Mouse (Mus musculus) MEL (cell line): ENCODE measurements around the gene Olfr513. TPM values are rescaled to one million over a fixed set of nuclear protein-coding genes. Genes with fewer than 3 reads are reported as not detected.

Experiments used
- DNase-seq: peaks from one replicate; pipeline ENCODE4 v3.0.0; 2011; ENCODE audit warnings: low read depth, low spot score
- H3K27ac ChIP-seq: 2 replicates; pipeline ENCODE4 v1.5.1; 2012; ENCODE audit warnings: low read depth, mild to moderate bottlenecking, control low read depth, low read length, moderate library complexity; ENCODE audit not compliant: control insufficient read depth
- H3K27me3 ChIP-seq, 2 experiments: fragments of 150-350 bp in 1 of 2; sonication (generic) in 1 of 2; 2 replicates each; pipeline ENCODE4 v1.6.1; 2012; ENCODE audit warnings: low read length in 2 of 2, mild to moderate bottlenecking in 2 of 2, improper control_type of control experiment in 1 of 2, moderate library complexity in 1 of 2; ENCODE audit not compliant: insufficient read depth in 2 of 2, control insufficient read depth in 1 of 2
- H3K36me3 ChIP-seq, 2 experiments: 2 replicates each; pipeline ENCODE4 v1.6.1; 2012 to 2014; ENCODE audit warnings: low read length in 2 of 2, improper control_type of control experiment in 1 of 2, inconsistent platforms in 1 of 2, mild to moderate bottlenecking in 1 of 2; ENCODE audit not compliant: insufficient read depth in 2 of 2, control insufficient read depth in 1 of 2
- H3K4me1 ChIP-seq, 2 experiments: fragments of 150-350 bp in 1 of 2; sonication (generic) in 1 of 2; 2 replicates each; pipeline ENCODE4 v1.6.1; 2012; ENCODE audit warnings: low read length in 2 of 2, improper control_type of control experiment in 1 of 2, mild to moderate bottlenecking in 1 of 2; ENCODE audit not compliant: insufficient read depth in 2 of 2, control insufficient read depth in 1 of 2
- H3K4me3 ChIP-seq, 2 experiments: fragments of 150-350 bp in 1 of 2; sonication (generic) in 1 of 2; 2 replicates each; pipeline ENCODE4 v1.5.1; 2012; ENCODE audit warnings: low read depth in 2 of 2, low read length in 2 of 2, mild to moderate bottlenecking in 2 of 2, moderate library complexity in 2 of 2, control low read depth in 1 of 2, improper control_type of control experiment in 1 of 2; ENCODE audit not compliant: control insufficient read depth in 1 of 2, insufficient read depth in 1 of 2
- H3K79me2 ChIP-seq: 2 replicates; pipeline ENCODE4 v1.6.1; 2012; ENCODE audit warnings: mild to moderate bottlenecking, low read length, moderate library complexity; ENCODE audit not compliant: control insufficient read depth, poor library complexity, insufficient read depth
- H3K9ac ChIP-seq: 2 replicates; pipeline ENCODE4 v1.6.1; 2012; ENCODE audit warnings: low read depth, mild to moderate bottlenecking, control low read depth, low read length, moderate library complexity; ENCODE audit not compliant: control insufficient read depth, poor library complexity, severe bottlenecking
- H3K9me3 ChIP-seq: fragments of 150-350 bp; sonication (generic); replicated peaks from 2 replicates; pipeline ENCODE4 v1.6.1; 2012; ENCODE audit warnings: mild to moderate bottlenecking, low read length, improper control_type of control experiment, moderate library complexity; ENCODE audit not compliant: insufficient read depth
- EP300 ChIP-seq, 2 experiments: IDR thresholded peaks; 2 replicates each; pipeline ENCODE4 v1.6.1; 2011; ENCODE audit warnings: improper control_type of control experiment in 2 of 2, low read length in 2 of 2, low read depth in 1 of 2, mild to moderate bottlenecking in 1 of 2
- MAZ ChIP-seq: IDR thresholded peaks from 2 replicates; pipeline ENCODE4 v1.6.1; 2012; ENCODE audit warnings: low read depth, mild to moderate bottlenecking, inconsistent platforms, low read length, improper control_type of control experiment
- MYC ChIP-seq: IDR thresholded peaks from 2 replicates; pipeline ENCODE4 v1.6.1; 2011; ENCODE audit warnings: low read depth, mild to moderate bottlenecking, low read length, improper control_type of control experiment, moderate library complexity
- NELFE ChIP-seq: IDR thresholded peaks from 2 replicates; pipeline ENCODE4 v1.6.1; 2011; ENCODE audit warnings: low read depth, low read length, improper control_type of control experiment
- NRF1 ChIP-seq: IDR thresholded peaks from 2 replicates; pipeline ENCODE4 v1.6.1; 2014; ENCODE audit warnings: low read depth, mild to moderate bottlenecking, inconsistent platforms, low read length, improper control_type of control experiment, moderate library complexity; ENCODE audit not compliant: poor library complexity, insufficient read depth, severe bottlenecking
- RAD21 ChIP-seq: IDR thresholded peaks from 2 replicates; pipeline ENCODE4 v1.6.1; 2011; ENCODE audit warnings: mild to moderate bottlenecking, low read depth, low read length, improper control_type of control experiment
- USF1 ChIP-seq: IDR thresholded peaks from 2 replicates; pipeline ENCODE4 v1.6.1; 2014; ENCODE audit warnings: low read depth, mild to moderate bottlenecking, inconsistent platforms, low read length, improper control_type of control experiment, moderate library complexity
- polyA plus RNA-seq, 2 experiments: library from polyadenylated mRNA; stranded (reverse) in 1 of 2; unstranded in 1 of 2; fragments of >175 nt in 1 of 2; fragments of >200 nt in 1 of 2; gene quantifications; 2 replicates each; pipeline versions ENCODE4 v1.2.1 to v1.2.4; 2012; ENCODE audit warnings: low replicate concordance in 2 of 2, low read depth in 1 of 2; ENCODE audit not compliant: insufficient read length in 2 of 2, insufficient read depth in 1 of 2, missing spikeins in 1 of 2
- total RNA-seq: library from RNA; depleted of rRNA; stranded (reverse); fragments of 300-350 nt; gene quantifications from 2 replicates; pipeline ENCODE4 v1.2.3, GENCODE M21; 2012; rRNA removed

Olfr513 gene
- total and polyA plus RNA-seq, 3 experiments = not detected

DNA sequence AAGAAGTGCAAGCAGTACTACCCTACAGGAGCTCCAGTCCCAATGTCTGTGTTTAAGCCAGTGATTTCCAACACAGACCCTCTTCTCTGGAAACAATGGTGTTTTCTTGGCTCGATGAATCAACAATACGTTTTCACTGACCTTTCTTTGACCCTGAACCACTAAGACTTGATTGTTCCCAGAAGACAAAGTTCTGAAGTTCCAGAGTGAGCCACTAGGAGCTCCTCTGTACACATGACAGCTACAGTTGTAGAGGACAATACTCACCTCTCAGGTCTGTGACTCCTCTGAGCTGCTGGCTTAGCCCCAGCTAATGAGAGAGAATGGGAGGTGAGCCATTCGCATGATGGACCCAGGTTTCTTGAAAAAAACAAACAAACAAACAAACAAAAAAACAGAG lies 9.6 kb downstream of the Olfr513 start:
- H3K9ac ChIP-seq = no peak overlapping the region
- TF ChIP-seq EP300 (IDR thresholded peaks at IDR 0.05; ENCODE audit: low read depth in 1 of 2, low read length in 2 of 2) (no peak), MYC (no peak), USF1 (no peak), NRF1 (no peak), MAZ (no peak)

DNA sequence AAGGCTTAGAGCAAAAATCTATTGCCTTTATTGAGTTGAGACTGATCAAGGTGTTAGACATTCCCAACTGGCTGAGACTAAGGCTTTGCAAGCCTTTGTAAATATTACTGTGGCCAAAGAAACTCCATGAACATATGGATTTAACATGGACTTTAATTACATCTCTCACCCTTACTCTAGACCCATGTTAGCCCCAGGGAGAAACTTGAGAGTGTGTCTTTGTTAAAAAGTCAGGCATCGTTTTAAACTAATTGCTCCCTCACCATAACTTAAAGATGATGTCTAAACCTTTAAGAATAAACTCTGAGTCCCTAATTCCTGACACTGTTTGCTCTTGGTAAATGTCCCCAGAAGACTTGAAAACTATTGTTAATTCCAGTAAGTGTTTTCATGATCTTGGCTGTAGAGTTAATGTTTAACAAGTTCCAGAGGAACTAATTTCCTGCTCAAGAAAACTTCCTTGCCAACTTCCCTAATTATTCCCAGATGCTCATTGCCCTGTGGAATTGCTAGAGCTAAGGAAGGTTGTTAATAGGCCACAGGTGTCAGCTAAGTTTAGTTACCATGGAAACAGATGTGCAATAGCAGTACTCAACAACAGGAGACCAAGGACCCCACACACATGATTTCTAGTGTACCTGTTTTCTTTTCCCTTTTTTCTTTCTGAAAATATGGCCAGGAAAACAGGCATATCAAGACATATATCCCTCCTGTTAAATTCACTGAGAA lies 46.6 kb downstream of the Olfr513 start:
- no peak overlapping the region for H3K9ac ChIP-seq
- TF ChIP-seq NELFE = no peak
- no peak for TF ChIP-seq RAD21
- H3K27ac ChIP-seq = no peak overlapping the region
- no peaks in the 10 kb centered on the region for H3K9me3 ChIP-seq
- no peaks in the 10 kb centered on the region for H3K27me3 ChIP-seq
- no peaks in the 10 kb centered on the region for H3K79me2 ChIP-seq
- H3K4me3 ChIP-seq = no peak overlapping the region
- H3K4me1 ChIP-seq = no peaks in the 10 kb centered on the region
- H3K36me3 ChIP-seq = no peaks in the 10 kb centered on the region
- no peak for DNase-seq

More for the DNA sequence above, 9.6 kb downstream of the Olfr513 start:
- no peak overlapping the region for H3K4me3 ChIP-seq
- DNase-seq = no peak
- H3K27ac ChIP-seq = no peak overlapping the region
- no peaks in the 10 kb centered on the region for H3K27me3 ChIP-seq
- no peaks in the 10 kb centered on the region for H3K9me3 ChIP-seq
- no peaks in the 10 kb centered on the region for H3K36me3 ChIP-seq
- H3K79me2 ChIP-seq = no peaks in the 10 kb centered on the region
- no peaks in the 10 kb centered on the region for H3K4me1 ChIP-seq

Other genes starting within 250 kb of the Olfr513 start
- gene Olfr502, start 225.9 kb upstream of the Olfr513 start, total RNA-seq = not detected in 2 replicates
- not detected for gene Olfr502, start 225.9 kb upstream of the Olfr513 start, polyA plus RNA-seq
- gene Olfr503, start 206.4 kb upstream of the Olfr513 start, total RNA-seq = not detected in 2 replicates
- gene Olfr503, start 206.4 kb upstream of the Olfr513 start, polyA plus RNA-seq = not detected
- not detected in 2 replicates for gene Olfr504, start 185.2 kb upstream of the Olfr513 start, total RNA-seq
- not detected for gene Olfr504, start 185.2 kb upstream of the Olfr513 start, polyA plus RNA-seq
- not detected in 2 replicates for gene Olfr506, start 140.2 kb upstream of the Olfr513 start, total RNA-seq
- under 1 TPM in 1 of 2 experiments, not detected in 1; 0.04 TPM for gene Olfr506, start 140.2 kb upstream of the Olfr513 start, polyA plus RNA-seq
- not detected in 2 replicates for gene Olfr507, start 129.2 kb upstream of the Olfr513 start, total RNA-seq
- gene Olfr507, start 129.2 kb upstream of the Olfr513 start, polyA plus RNA-seq = not detected
- not detected in 2 replicates for gene Olfr508, start 121.0 kb upstream of the Olfr513 start, total RNA-seq
- gene Olfr508, start 121.0 kb upstream of the Olfr513 start, polyA plus RNA-seq = not detected
- not detected in 2 replicates for gene Olfr509, start 99.1 kb upstream of the Olfr513 start, total RNA-seq
- gene Olfr509, start 99.1 kb upstream of the Olfr513 start, polyA plus RNA-seq = not detected
- gene Olfr510, start 84.6 kb upstream of the Olfr513 start, total RNA-seq = not detected in 2 replicates
- not detected for gene Olfr510, start 84.6 kb upstream of the Olfr513 start, polyA plus RNA-seq
- not detected in 2 replicates for gene Olfr512, start 37.7 kb upstream of the Olfr513 start, total RNA-seq
- not detected for gene Olfr512, start 37.7 kb upstream of the Olfr513 start, polyA plus RNA-seq
- gene Olfr514, start 75.0 kb downstream of the Olfr513 start, total RNA-seq = not detected in 2 replicates
- gene Olfr514, start 75.0 kb downstream of the Olfr513 start, polyA plus RNA-seq = not detected
- gene Olfr516, start 99.6 kb downstream of the Olfr513 start, total RNA-seq = not detected in 2 replicates
- gene Olfr516, start 99.6 kb downstream of the Olfr513 start, polyA plus RNA-seq = not detected
- not detected in 2 replicates for gene Olfr517, start 121.4 kb downstream of the Olfr513 start, total RNA-seq
- not detected for gene Olfr517, start 121.4 kb downstream of the Olfr513 start, polyA plus RNA-seq
- not detected in 2 replicates for gene Olfr518, start 134.0 kb downstream of the Olfr513 start, total RNA-seq
- not detected for gene Olfr518, start 134.0 kb downstream of the Olfr513 start, polyA plus RNA-seq
- not detected in 2 replicates for gene Olfr519, start 143.4 kb downstream of the Olfr513 start, total RNA-seq
- gene Olfr519, start 143.4 kb downstream of the Olfr513 start, polyA plus RNA-seq = not detected
- 0.35 and 0.52 TPM in 2 replicates for gene Nlrp10, start 179.2 kb downstream of the Olfr513 start, total RNA-seq
- under 1 TPM in 1 of 2 experiments, not detected in 1; 0.53 TPM for gene Nlrp10, start 179.2 kb downstream of the Olfr513 start, polyA plus RNA-seq
- 123 and 145 TPM in 2 replicates for gene Eif3f, start 183.4 kb downstream of the Olfr513 start, total RNA-seq
- gene Eif3f, start 183.4 kb downstream of the Olfr513 start, polyA plus RNA-seq = 100 to 1,000 TPM; 226 to 283 TPM
- gene Tub, start 199.4 kb downstream of the Olfr513 start, total RNA-seq = not detected in 2 replicates
- gene Tub, start 199.4 kb downstream of the Olfr513 start, polyA plus RNA-seq = not detected